Mouse (Mus musculus) monocyte, adult 2 months (primary cell): ENCODE measurements around the gene Dtl.
"Not testable (repeated sequence)": the region's sequence is repeated elsewhere in the genome, so short reads cannot be mapped to it uniquely, and the experiment has no call there.

Source experiments
- DNase-seq, 2 experiments: peaks; one replicate each; pipeline ENCODE4 v3.0.0; 2022; ENCODE audit warnings: low spot score in 2 of 2, low read depth in 1 of 2

Dtl gene

GRCm38 (mm10) chr1:191520194-191520593 lies 55.1 kb downstream of the Dtl start:
- DNase-seq, result no peak

GRCm38 (mm10) chr1:191519329-191520066 lies 55.8 kb downstream of the Dtl start:
- DNase-seq, result no peak

GRCm38 (mm10) chr1:191518911-191519310 lies 56.4 kb downstream of the Dtl start:
- no peak for DNase-seq

- DNase-seq, result no peak
These were observed 57.4 kb downstream of the Dtl start for GRCm38 (mm10) chr1:191517969-191518368.

- no peak for DNase-seq
These were observed 58.3 kb downstream of the Dtl start for GRCm38 (mm10) chr1:191517056-191517455.

- DNase-seq, result not testable (repeated sequence)
These were observed 59.0 kb downstream of the Dtl start for GRCm38 (mm10) chr1:191516351-191516750.

GRCm38 (mm10) chr1:191513195-191513594 lies 62.1 kb downstream of the Dtl start:
- DNase-seq, result no peak

- DNase-seq, result no peak
These were observed 63.0 kb downstream of the Dtl start for GRCm38 (mm10) chr1:191512383-191512782.

- no peak for DNase-seq
These were observed 63.8 kb downstream of the Dtl start for GRCm38 (mm10) chr1:191511503-191511902.

- no peak for DNase-seq
These were observed 65.5 kb downstream of the Dtl start for GRCm38 (mm10) chr1:191509865-191510264.

GRCm38 (mm10) chr1:191509131-191509530 lies 66.2 kb downstream of the Dtl start:
- DNase-seq, result no peak

- DNase-seq, result no peak
These were observed 68.6 kb downstream of the Dtl start for GRCm38 (mm10) chr1:191506791-191507190.

- no peak for DNase-seq
These were observed 75.7 kb downstream of the Dtl start for GRCm38 (mm10) chr1:191499666-191500065.

GRCm38 (mm10) chr1:191498271-191498955 lies 76.9 kb downstream of the Dtl start:
- no peak for DNase-seq

- DNase-seq, result no peak
These were observed 78.7 kb downstream of the Dtl start for GRCm38 (mm10) chr1:191496676-191497075.

- DNase-seq, result no peak
These were observed 80.3 kb downstream of the Dtl start for GRCm38 (mm10) chr1:191495051-191495467.

- no peak for DNase-seq
These were observed 81.1 kb downstream of the Dtl start for GRCm38 (mm10) chr1:191494303-191494655.

GRCm38 (mm10) chr1:191493476-191494302 lies 81.7 kb downstream of the Dtl start:
- DNase-seq, result no peak

- no peak for DNase-seq
These were observed 84.9 kb downstream of the Dtl start for GRCm38 (mm10) chr1:191490446-191490845.
